Mouse (Mus musculus): ENCODE measurements around the gene Aldh1b1. TPM values are rescaled to one million over a fixed set of nuclear protein-coding genes. Genes with fewer than 3 reads are reported as not detected.

Gene Aldh1b1
- polyA plus RNA-seq, 1 experiment: 4.2 TPM

DNA sequence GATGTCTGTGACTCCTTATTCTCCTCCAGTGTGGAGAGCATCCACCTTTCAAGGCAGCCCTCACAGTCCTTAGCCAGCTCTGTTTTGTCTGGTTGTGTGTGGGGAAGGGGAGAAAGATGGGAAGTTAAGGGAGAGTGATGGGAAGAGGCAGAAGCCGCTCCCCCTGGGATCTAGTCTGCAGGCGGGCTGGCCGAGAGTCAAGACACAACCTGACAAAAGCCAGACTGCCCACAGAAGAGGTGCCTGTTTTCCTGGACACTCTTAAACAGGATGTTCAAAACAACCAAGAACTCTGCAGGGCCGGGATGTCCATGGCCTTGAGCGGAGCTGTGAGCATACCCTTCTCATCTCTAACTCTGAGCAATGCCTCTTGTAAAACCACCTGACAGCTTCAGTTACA is 2.1 kb upstream of the Aldh1b1 start:
- H3K36me3 ChIP-seq (ENCODE audit: control insufficient read depth, insufficient read depth, low read length): no peaks in the 10 kb centered on the region
- no peak overlapping the region for H3K4me3 ChIP-seq (ENCODE audit: insufficient read depth, low read depth, low read length)
- H3K4me1 ChIP-seq (ENCODE audit: control insufficient read depth, insufficient read depth, low read length): no peaks in the 10 kb centered on the region; the same call in 1 of the 2 replicates
- no peak for DNase-seq
- TF ChIP-seq CTCF (conservative IDR thresholded peaks at IDR 0.05; ENCODE audit: insufficient read depth, insufficient read length, low read depth, low read length) (no peak), POLR2A (IDR thresholded peaks at IDR 0.05; ENCODE audit: low read depth, low read length) (no peak)
- H3K27ac ChIP-seq (ENCODE audit: insufficient read depth, low read depth, low read length): no peak overlapping the region
- 80% methylated on average over 5 of the region's 5 CpGs for WGBS
- H3K27me3 ChIP-seq (replicated peaks; ENCODE audit: control insufficient read depth, insufficient read depth, low read length): no peaks in the 10 kb centered on the region

DNA sequence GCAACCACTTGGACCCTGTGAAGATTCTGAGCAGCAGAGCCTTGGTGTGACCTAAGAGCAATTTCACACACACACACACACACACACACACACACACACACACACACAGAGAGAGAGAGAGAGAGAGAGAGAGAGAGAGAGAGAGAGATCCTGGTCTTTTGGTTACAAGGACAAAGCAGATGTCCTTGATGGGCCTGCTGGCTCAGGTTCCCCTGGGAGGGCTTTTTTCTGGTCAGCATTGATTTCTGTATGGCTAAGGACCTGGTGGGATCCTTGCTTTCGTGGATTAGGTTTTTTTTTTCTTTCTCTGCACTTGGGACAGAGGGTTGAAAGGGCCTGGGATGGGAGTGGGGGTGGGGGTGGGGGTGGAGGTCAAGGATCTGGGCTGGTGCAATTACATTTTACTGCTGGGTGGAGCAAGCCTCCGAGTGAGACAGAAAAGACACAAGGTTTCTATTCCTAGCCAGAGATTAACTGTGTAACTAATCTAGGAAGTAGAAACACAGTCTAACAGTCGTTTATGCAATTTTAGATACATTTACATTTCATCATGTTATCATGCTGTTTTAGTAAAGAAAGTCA is 1.2 kb downstream of the Aldh1b1 start:
- WGBS: 46% methylated on average over 3 of the region's 3 CpGs
- Histone ChIP-seq H3K27ac (ENCODE audit: insufficient read depth, low read depth, low read length) (no peak overlapping the region), H3K27me3 (replicated peaks; ENCODE audit: control insufficient read depth, insufficient read depth, low read length) (no peaks in the 10 kb centered on the region), H3K4me3 (ENCODE audit: insufficient read depth, low read depth, low read length) (no peak overlapping the region), H3K4me1 (ENCODE audit: control insufficient read depth, insufficient read depth, low read length) (no peaks in the 10 kb centered on the region; the same call in 1 of the 2 replicates), H3K36me3 (ENCODE audit: control insufficient read depth, insufficient read depth, low read length) (no peaks in the 10 kb centered on the region)
- no peak for DNase-seq
- TF ChIP-seq POLR2A (IDR thresholded peaks at IDR 0.05; ENCODE audit: low read depth, low read length): no peak
- no peak for TF ChIP-seq CTCF (conservative IDR thresholded peaks at IDR 0.05; ENCODE audit: insufficient read depth, insufficient read length, low read depth, low read length)

DNA sequence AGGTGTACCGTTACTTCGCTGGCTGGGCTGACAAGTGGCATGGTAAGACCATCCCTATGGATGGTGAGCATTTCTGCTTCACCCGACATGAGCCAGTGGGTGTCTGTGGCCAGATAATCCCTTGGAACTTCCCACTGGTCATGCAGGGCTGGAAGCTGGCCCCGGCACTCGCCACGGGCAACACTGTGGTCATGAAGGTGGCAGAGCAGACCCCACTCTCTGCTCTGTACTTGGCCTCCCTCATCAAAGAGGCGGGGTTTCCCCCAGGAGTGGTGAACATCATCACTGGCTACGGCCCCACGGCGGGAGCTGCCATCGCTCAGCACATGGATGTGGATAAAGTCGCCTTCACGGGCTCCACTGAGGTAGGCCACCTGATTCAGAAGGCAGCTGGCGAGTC is 4.1 kb downstream of the Aldh1b1 start:
- TF ChIP-seq CTCF (conservative IDR thresholded peaks at IDR 0.05; ENCODE audit: insufficient read depth, insufficient read length, low read depth, low read length) (no peak), POLR2A (IDR thresholded peaks at IDR 0.05; ENCODE audit: low read depth, low read length) (no peak)
- DNase-seq: no peak
- 97% methylated on average over 14 of the region's 14 CpGs for WGBS
- Histone ChIP-seq H3K4me3 (ENCODE audit: insufficient read depth, low read depth, low read length) (no peak overlapping the region), H3K4me1 (ENCODE audit: control insufficient read depth, insufficient read depth, low read length) (no peaks in the 10 kb centered on the region; the same call in 1 of the 2 replicates), H3K27me3 (replicated peaks; ENCODE audit: control insufficient read depth, insufficient read depth, low read length) (no peaks in the 10 kb centered on the region), H3K27ac (ENCODE audit: insufficient read depth, low read depth, low read length) (no peak overlapping the region), H3K36me3 (ENCODE audit: control insufficient read depth, insufficient read depth, low read length) (no peaks in the 10 kb centered on the region)

DNA sequence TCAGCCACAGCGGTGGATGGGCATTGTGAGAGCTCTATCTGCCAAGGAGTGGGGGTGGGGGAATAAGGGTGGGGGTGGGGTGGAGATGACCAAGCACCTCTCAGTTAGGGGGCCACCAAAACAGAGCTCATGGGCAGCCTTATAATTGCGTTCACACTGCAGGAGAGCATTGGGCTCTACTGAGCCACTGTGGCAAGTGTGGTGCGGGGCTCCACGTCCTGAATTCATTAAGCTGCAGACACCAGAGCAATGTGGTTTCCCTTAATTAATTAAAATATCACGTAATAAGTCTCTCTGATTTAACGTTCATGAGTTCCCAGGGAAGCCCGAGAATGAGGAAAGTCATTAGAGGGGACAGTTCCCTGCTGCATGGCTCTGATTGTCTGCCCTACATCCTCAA is 9.2 kb downstream of the Aldh1b1 start:
- DNase-seq: no peak
- no peaks in the 10 kb centered on the region for H3K36me3 ChIP-seq (ENCODE audit: control insufficient read depth, insufficient read depth, low read length)
- WGBS: 60% methylated on average over 7 of the region's 7 CpGs
- no peak overlapping the region for H3K4me3 ChIP-seq (ENCODE audit: insufficient read depth, low read depth, low read length)
- no peaks in the 10 kb centered on the region for H3K27me3 ChIP-seq (replicated peaks; ENCODE audit: control insufficient read depth, insufficient read depth, low read length)
- no peak overlapping the region for H3K27ac ChIP-seq (ENCODE audit: insufficient read depth, low read depth, low read length)
- no peaks in the 10 kb centered on the region for H3K4me1 ChIP-seq (ENCODE audit: control insufficient read depth, insufficient read depth, low read length)
- no peak for TF ChIP-seq POLR2A (IDR thresholded peaks at IDR 0.05; ENCODE audit: low read depth, low read length)

DNA sequence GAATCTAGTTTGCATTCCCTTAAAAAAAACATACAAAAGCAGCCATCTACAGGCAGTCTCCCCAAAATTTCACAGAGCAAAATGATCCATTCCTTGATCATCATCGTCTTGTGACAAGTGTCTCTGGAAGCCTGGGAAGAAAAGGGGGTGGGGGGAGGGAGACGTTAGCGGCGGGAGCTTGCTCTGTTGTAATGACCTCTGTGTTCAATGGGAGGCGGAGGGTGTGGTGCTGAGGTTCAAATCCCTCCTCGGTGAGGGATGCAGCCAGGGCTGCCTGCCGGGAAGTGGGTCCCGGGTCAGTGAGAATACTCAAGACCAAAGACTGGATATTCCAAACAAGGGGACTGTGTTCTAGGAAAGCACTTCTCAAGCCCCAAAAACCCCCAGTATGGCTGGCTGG is 12.4 kb downstream of the Aldh1b1 start:
- Histone ChIP-seq H3K27ac (ENCODE audit: insufficient read depth, low read depth, low read length) (no peak overlapping the region), H3K27me3 (replicated peaks; ENCODE audit: control insufficient read depth, insufficient read depth, low read length) (no peaks in the 10 kb centered on the region), H3K4me3 (ENCODE audit: insufficient read depth, low read depth, low read length) (no peak overlapping the region), H3K36me3 (ENCODE audit: control insufficient read depth, insufficient read depth, low read length) (no peaks in the 10 kb centered on the region), H3K4me1 (ENCODE audit: control insufficient read depth, insufficient read depth, low read length) (no peaks in the 10 kb centered on the region)
- no peak for DNase-seq
- TF ChIP-seq CTCF (conservative IDR thresholded peaks at IDR 0.05; ENCODE audit: insufficient read depth, insufficient read length, low read depth, low read length) (no peak), POLR2A (IDR thresholded peaks at IDR 0.05; ENCODE audit: low read depth, low read length) (no peak)
- WGBS: 42% methylated on average over 8 of the region's 8 CpGs

DNA sequence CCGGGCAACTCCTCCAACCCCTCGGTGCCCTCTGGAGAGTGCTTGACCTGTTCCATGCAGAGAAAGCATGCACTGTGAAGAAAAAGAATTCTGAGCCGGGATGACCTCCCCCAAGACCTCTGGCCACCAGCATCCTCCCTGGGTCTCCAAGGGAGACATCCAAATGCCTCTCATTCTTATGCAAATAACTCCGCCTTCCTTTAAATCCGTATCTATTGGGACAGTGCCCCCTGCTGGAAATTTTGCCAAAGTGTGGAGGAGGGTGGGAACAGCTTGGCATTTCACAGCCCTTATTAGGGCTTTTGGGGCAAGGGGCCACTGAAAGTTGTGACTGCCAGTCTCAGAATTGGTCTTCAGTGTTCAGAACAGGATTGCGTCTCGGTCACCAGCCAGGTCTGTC is 16.7 kb downstream of the Aldh1b1 start:
- no peak overlapping the region for H3K4me3 ChIP-seq (ENCODE audit: insufficient read depth, low read depth, low read length)
- DNase-seq: peak; percentile 46
- TF ChIP-seq CTCF (conservative IDR thresholded peaks at IDR 0.05; ENCODE audit: insufficient read depth, insufficient read length, low read depth, low read length): peak; percentile 38
- TF ChIP-seq POLR2A (IDR thresholded peaks at IDR 0.05; ENCODE audit: low read depth, low read length): no peak
- no peaks in the 10 kb centered on the region for H3K4me1 ChIP-seq (ENCODE audit: control insufficient read depth, insufficient read depth, low read length)
- H3K27ac ChIP-seq (ENCODE audit: insufficient read depth, low read depth, low read length): no peak overlapping the region
- no peaks in the 10 kb centered on the region for H3K27me3 ChIP-seq (replicated peaks; ENCODE audit: control insufficient read depth, insufficient read depth, low read length)
- WGBS: 45% methylated on average over 7 of the region's 7 CpGs
- H3K36me3 ChIP-seq (ENCODE audit: control insufficient read depth, insufficient read depth, low read length): no peaks in the 10 kb centered on the region

DNA sequence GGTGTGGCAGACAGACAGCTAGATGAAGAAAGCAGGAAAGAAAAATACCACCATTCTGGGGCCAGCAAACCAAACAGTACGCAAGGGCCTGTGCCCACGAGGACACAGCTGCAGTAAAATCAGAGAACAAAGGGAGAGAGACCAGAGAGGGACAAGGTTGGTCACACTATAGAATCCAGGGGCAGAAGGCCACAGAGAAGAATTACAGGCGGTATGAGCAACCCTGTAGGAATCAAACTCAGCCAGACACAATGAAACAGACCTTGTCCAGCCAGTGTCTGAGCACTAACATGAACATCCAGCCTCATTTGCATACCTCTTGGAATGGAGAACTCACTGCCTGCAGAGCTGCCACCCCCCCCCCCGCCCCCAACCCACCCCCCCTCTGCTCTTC is 20.0 kb downstream of the Aldh1b1 start:
- no peaks in the 10 kb centered on the region for H3K36me3 ChIP-seq (ENCODE audit: control insufficient read depth, insufficient read depth, low read length)
- no peaks in the 10 kb centered on the region for H3K4me1 ChIP-seq (ENCODE audit: control insufficient read depth, insufficient read depth, low read length)
- no peak for DNase-seq
- no peak for TF ChIP-seq POLR2A (IDR thresholded peaks at IDR 0.05; ENCODE audit: low read depth, low read length)
- TF ChIP-seq CTCF (conservative IDR thresholded peaks at IDR 0.05; ENCODE audit: insufficient read depth, insufficient read length, low read depth, low read length): no peak
- H3K27ac ChIP-seq (ENCODE audit: insufficient read depth, low read depth, low read length): no peak overlapping the region
- no peaks in the 10 kb centered on the region for H3K27me3 ChIP-seq (replicated peaks; ENCODE audit: control insufficient read depth, insufficient read depth, low read length)
- WGBS: 40% methylated on average over 4 of the region's 4 CpGs
- H3K4me3 ChIP-seq (ENCODE audit: insufficient read depth, low read depth, low read length): no peak overlapping the region

All from kidney, adult 2 months (tissue).